Mouse (Mus musculus) myocyte (in vitro differentiated cells): ENCODE measurements around the gene Tmem266.

ENCODE experiments used
- MAX ChIP-seq: IDR thresholded peaks from one replicate; pipeline ENCODE4 v1.6.1; 2011; ENCODE audit warnings: low read depth, mild to moderate bottlenecking, control low read depth
- MYOD1 ChIP-seq, 3 experiments: IDR thresholded peaks; one replicate each; pipeline ENCODE4 v1.6.1; 2011; ENCODE audit warnings: control low read depth in 2 of 3, low read depth in 2 of 3, mild to moderate bottlenecking in 2 of 3, moderate library complexity in 1 of 3; ENCODE audit not compliant: insufficient read length in 2 of 3, control insufficient read depth in 1 of 3
- MYOG ChIP-seq, 3 experiments: IDR thresholded peaks; one replicate each; pipeline ENCODE4 v1.6.1; 2011; ENCODE audit warnings: control low read depth in 2 of 3, low read depth in 2 of 3, mild to moderate bottlenecking in 2 of 3; ENCODE audit not compliant: insufficient read length in 2 of 3, control insufficient read depth in 1 of 3, insufficient read depth in 1 of 3
- POLR2A ChIP-seq: IDR thresholded peaks from one replicate; pipeline ENCODE4 v1.6.1; 2011; ENCODE audit warnings: low read depth, mild to moderate bottlenecking, control low read depth, moderate library complexity; ENCODE audit not compliant: insufficient read length
- POLR2AphosphoS2 ChIP-seq: IDR thresholded peaks from one replicate; pipeline ENCODE4 v1.6.1; 2011; ENCODE audit warnings: low read depth, control low read depth; ENCODE audit not compliant: insufficient read length
- REST ChIP-seq: IDR thresholded peaks from one replicate; pipeline ENCODE4 v1.6.1; 2011; ENCODE audit warnings: mild to moderate bottlenecking, control low read depth, moderate library complexity; ENCODE audit not compliant: insufficient read depth, insufficient read length
- TCF12 ChIP-seq: IDR thresholded peaks from one replicate; pipeline ENCODE4 v1.6.1; 2011; ENCODE audit warnings: mild to moderate bottlenecking, control low read depth; ENCODE audit not compliant: poor library complexity, insufficient read depth, severe bottlenecking
- USF1 ChIP-seq: IDR thresholded peaks from one replicate; pipeline ENCODE4 v1.6.1; 2011; ENCODE audit warnings: low read depth, mild to moderate bottlenecking, control low read depth, moderate library complexity

DNA sequence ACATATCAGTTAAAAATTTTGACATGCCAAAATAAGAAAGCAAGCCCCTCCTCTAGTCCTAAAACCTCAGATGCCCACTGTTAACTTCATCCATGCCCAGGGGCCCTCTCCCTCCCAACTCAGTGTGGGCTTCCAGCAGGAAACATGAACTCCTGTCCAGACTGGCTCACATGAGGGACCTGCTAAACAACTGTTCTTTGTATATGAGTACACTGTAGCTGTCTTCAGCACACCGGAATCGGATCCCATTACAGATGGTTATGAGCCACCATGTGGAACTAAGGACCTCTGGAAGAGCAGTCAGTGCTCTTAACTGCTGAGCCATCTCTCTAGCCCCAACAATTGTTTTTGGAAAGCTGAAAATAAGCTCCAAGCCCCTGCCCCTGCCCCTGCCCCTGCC, 80.1 kb downstream of the Tmem266 start:
- TF ChIP-seq USF1 (no peak), POLR2A (no peak), MAX (no peak), POLR2AphosphoS2 (no peak), TCF12 (no peak), MYOG (IDR thresholded peaks at IDR 0.05; ENCODE audit: control insufficient read depth in 1 of 3, insufficient read depth in 1 of 3, insufficient read length in 2 of 3, low read depth in 2 of 3) (no peak), MYOD1 (IDR thresholded peaks at IDR 0.05; ENCODE audit: control insufficient read depth in 1 of 3, insufficient read length in 2 of 3, low read depth in 2 of 3) (no peak), REST (no peak)
